Mouse (Mus musculus) midbrain, embryonic 15.5 days (tissue): ENCODE measurements around the gene Arrdc4. TPM values are rescaled to one million over a fixed set of nuclear protein-coding genes. Genes with fewer than 3 reads are reported as not detected.

Experiments
- ATAC-seq: fragments of 200-750 bp; cut with Nextera tagmentation; replicated peaks from 2 replicates; pipeline ENCODE4 v1.8.0; 2017; ENCODE audit warnings: moderate TSS enrichment
- H3K27ac ChIP-seq: fragments of 300-500 bp; sonication (generic); 2 replicates; pipeline ENCODE4 v1.5.1; 2015; ENCODE audit warnings: mild to moderate bottlenecking, inconsistent platforms
- H3K27me3 ChIP-seq: fragments of 300-500 bp; sonication (generic); replicated peaks from 2 replicates; pipeline ENCODE4 v1.6.1; 2015; ENCODE audit warnings: inconsistent platforms
- H3K36me3 ChIP-seq: fragments of 300-500 bp; sonication (generic); replicated peaks from 2 replicates; pipeline ENCODE4 v1.6.1; 2015; ENCODE audit warnings: inconsistent platforms
- H3K4me1 ChIP-seq: fragments of 300-500 bp; sonication (generic); 2 replicates; pipeline ENCODE4 v1.6.1; 2015; ENCODE audit warnings: inconsistent platforms
- H3K4me2 ChIP-seq: fragments of 300-500 bp; sonication (generic); 2 replicates; pipeline ENCODE4 v1.6.1; 2015; ENCODE audit warnings: inconsistent platforms, mild to moderate bottlenecking, moderate library complexity
- H3K4me3 ChIP-seq: fragments of 300-500 bp; sonication (generic); 2 replicates; pipeline ENCODE4 v1.5.1; 2015; ENCODE audit warnings: mild to moderate bottlenecking, inconsistent platforms
- H3K9ac ChIP-seq: fragments of 300-500 bp; sonication (generic); 2 replicates; pipeline ENCODE4 v1.6.1; 2015; ENCODE audit warnings: mild to moderate bottlenecking, inconsistent platforms
- H3K9me3 ChIP-seq: fragments of 300-500 bp; sonication (generic); 2 replicates; pipeline ENCODE4 v1.6.1; 2016; ENCODE audit warnings: inconsistent platforms
- WGBS: fragments of 180-500 bp; shearing (Covaris S2); methylation state at CpG from one replicate; pipeline ENCODE4 v1.1.7; 2015; ENCODE audit warnings: mixed read lengths; 5-methylcytosine and 5-hydroxymethylcytosine counted together
- polyA plus RNA-seq: library from polyadenylated mRNA; unstranded; fragments of >200 nt; fragmentation: Nextera tagmentation; extraction: Ambion mirVana; gene quantifications from 2 replicates; pipeline ENCODE4 v1.2.1, GENCODE M21; 2015

Arrdc4 gene
- polyA plus RNA-seq, 1 experiment from 2014 or later: 23.4 TPM

- no peak overlapping the region for H3K4me2 ChIP-seq
- H3K4me1 ChIP-seq: peaks cover 2% of the 10 kb centered on the region
- no peak overlapping the region for H3K4me3 ChIP-seq
- 94% methylated on average over 6 of the region's 6 CpGs for WGBS
- no peaks in the 10 kb centered on the region for H3K9me3 ChIP-seq
- H3K9ac ChIP-seq: no peak overlapping the region
- H3K36me3 ChIP-seq: peaks cover 50% of the 10 kb centered on the region
- no peak for ATAC-seq
- H3K27me3 ChIP-seq: no peaks in the 10 kb centered on the region
- H3K27ac ChIP-seq: no peak overlapping the region
Measured at GRCm38 (mm10) chr7:68740763-68741162, 8.3 kb downstream of the Arrdc4 start.

GRCm38 (mm10) chr7:68738676-68739399 is 10.2 kb downstream of the Arrdc4 start:
- Histone ChIP-seq H3K4me2 (no peak overlapping the region), H3K4me1 (no peaks in the 10 kb centered on the region), H3K27me3 (no peaks in the 10 kb centered on the region), H3K9ac (no peak overlapping the region), H3K9me3 (no peaks in the 10 kb centered on the region), H3K36me3 (peaks cover 42% of the 10 kb centered on the region), H3K4me3 (no peak overlapping the region), H3K27ac (no peak overlapping the region)
- no peak for ATAC-seq
- WGBS: 91% methylated on average over 11 of the region's 11 CpGs

- Histone ChIP-seq H3K4me1 (no peaks in the 10 kb centered on the region), H3K27me3 (no peaks in the 10 kb centered on the region), H3K9ac (no peak overlapping the region), H3K9me3 (no peaks in the 10 kb centered on the region), H3K4me3 (no peak overlapping the region), H3K36me3 (no peaks in the 10 kb centered on the region), H3K27ac (no peak overlapping the region), H3K4me2 (no peak overlapping the region)
- 98% methylated on average over 5 of the region's 5 CpGs for WGBS
- no peak for ATAC-seq
Measured at GRCm38 (mm10) chr7:68726380-68726779, 22.7 kb downstream of the Arrdc4 start.

GRCm38 (mm10) chr7:68724711-68725110 is 24.3 kb downstream of the Arrdc4 start:
- Histone ChIP-seq H3K9ac (no peak overlapping the region), H3K4me1 (no peaks in the 10 kb centered on the region), H3K9me3 (no peaks in the 10 kb centered on the region), H3K27me3 (no peaks in the 10 kb centered on the region), H3K36me3 (no peaks in the 10 kb centered on the region), H3K4me2 (no peak overlapping the region), H3K4me3 (no peak overlapping the region), H3K27ac (no peak overlapping the region)
- ATAC-seq: no peak
- 78% methylated on average over 7 of the region's 7 CpGs for WGBS

GRCm38 (mm10) chr7:68721520-68721919 is 27.5 kb downstream of the Arrdc4 start:
- Histone ChIP-seq H3K4me3 (no peak overlapping the region), H3K9ac (no peak overlapping the region), H3K9me3 (no peaks in the 10 kb centered on the region), H3K27ac (no peak overlapping the region), H3K36me3 (no peaks in the 10 kb centered on the region), H3K27me3 (no peaks in the 10 kb centered on the region), H3K4me1 (no peaks in the 10 kb centered on the region), H3K4me2 (no peak overlapping the region)
- ATAC-seq: no peak
- WGBS: 95% methylated on average over 4 of the region's 4 CpGs

- no peak overlapping the region for H3K27ac ChIP-seq
- no peaks in the 10 kb centered on the region for H3K27me3 ChIP-seq
- H3K36me3 ChIP-seq: no peaks in the 10 kb centered on the region
- no peak for ATAC-seq
- no peaks in the 10 kb centered on the region for H3K4me1 ChIP-seq
- no peak overlapping the region for H3K4me3 ChIP-seq
- H3K9me3 ChIP-seq: no peaks in the 10 kb centered on the region
- H3K9ac ChIP-seq: no peak overlapping the region
- H3K4me2 ChIP-seq: no peak overlapping the region
Measured at GRCm38 (mm10) chr7:68717988-68718387, 31.1 kb downstream of the Arrdc4 start.

GRCm38 (mm10) chr7:68717498-68717897 is 31.5 kb downstream of the Arrdc4 start:
- ATAC-seq: no peak
- WGBS: 27% methylated on average over 10 of the region's 10 CpGs
- Histone ChIP-seq H3K9me3 (no peaks in the 10 kb centered on the region), H3K9ac (no peak overlapping the region), H3K27me3 (no peaks in the 10 kb centered on the region), H3K4me1 (no peaks in the 10 kb centered on the region), H3K4me3 (no peak overlapping the region), H3K36me3 (no peaks in the 10 kb centered on the region), H3K4me2 (no peak overlapping the region), H3K27ac (no peak overlapping the region)

- Histone ChIP-seq H3K36me3 (no peaks in the 10 kb centered on the region), H3K9ac (no peak overlapping the region), H3K4me3 (no peak overlapping the region), H3K4me1 (no peaks in the 10 kb centered on the region), H3K27me3 (no peaks in the 10 kb centered on the region), H3K4me2 (no peak overlapping the region), H3K9me3 (no peaks in the 10 kb centered on the region), H3K27ac (no peak overlapping the region)
- ATAC-seq: no peak
- 63% methylated on average over 8 of the region's 8 CpGs for WGBS
Measured at GRCm38 (mm10) chr7:68716926-68717325, 32.1 kb downstream of the Arrdc4 start.

GRCm38 (mm10) chr7:68712928-68713327 is 36.1 kb downstream of the Arrdc4 start:
- Histone ChIP-seq H3K4me2 (no peak overlapping the region), H3K27me3 (no peaks in the 10 kb centered on the region), H3K9me3 (no peaks in the 10 kb centered on the region), H3K9ac (no peak overlapping the region), H3K4me1 (no peaks in the 10 kb centered on the region), H3K27ac (no peak overlapping the region), H3K4me3 (no peak overlapping the region), H3K36me3 (no peaks in the 10 kb centered on the region)
- no peak for ATAC-seq
- WGBS: 84% methylated on average over 1 of the region's 1 CpGs

GRCm38 (mm10) chr7:68712425-68712824 is 36.6 kb downstream of the Arrdc4 start:
- H3K27me3 ChIP-seq: no peaks in the 10 kb centered on the region
- no peak overlapping the region for H3K4me3 ChIP-seq
- no peaks in the 10 kb centered on the region for H3K36me3 ChIP-seq
- no peak overlapping the region for H3K27ac ChIP-seq
- H3K4me1 ChIP-seq: no peaks in the 10 kb centered on the region
- no peak overlapping the region for H3K4me2 ChIP-seq
- ATAC-seq: no peak
- H3K9ac ChIP-seq: no peak overlapping the region
- H3K9me3 ChIP-seq: no peaks in the 10 kb centered on the region
- 78% methylated on average over 3 of the region's 3 CpGs for WGBS

GRCm38 (mm10) chr7:68709319-68709573 is 39.8 kb downstream of the Arrdc4 start:
- Histone ChIP-seq H3K9ac (no peak overlapping the region), H3K4me2 (no peak overlapping the region), H3K27me3 (no peaks in the 10 kb centered on the region), H3K36me3 (no peaks in the 10 kb centered on the region), H3K4me3 (no peak overlapping the region), H3K9me3 (no peaks in the 10 kb centered on the region), H3K4me1 (no peaks in the 10 kb centered on the region), H3K27ac (no peak overlapping the region)
- no peak for ATAC-seq
- 77% methylated on average over 1 of the region's 1 CpGs for WGBS

- no peaks in the 10 kb centered on the region for H3K36me3 ChIP-seq
- WGBS: 85% methylated on average over 3 of the region's 3 CpGs
- H3K4me3 ChIP-seq: no peak overlapping the region
- ATAC-seq: no peak
- H3K27ac ChIP-seq: no peak overlapping the region
- H3K9ac ChIP-seq: no peak overlapping the region
- H3K4me1 ChIP-seq: no peaks in the 10 kb centered on the region
- no peak overlapping the region for H3K4me2 ChIP-seq
- no peaks in the 10 kb centered on the region for H3K9me3 ChIP-seq
- H3K27me3 ChIP-seq: no peaks in the 10 kb centered on the region
Measured at GRCm38 (mm10) chr7:68708563-68709318, 40.3 kb downstream of the Arrdc4 start.

- Histone ChIP-seq H3K9ac (no peak overlapping the region), H3K4me1 (no peaks in the 10 kb centered on the region), H3K4me2 (no peak overlapping the region), H3K36me3 (no peaks in the 10 kb centered on the region), H3K27ac (no peak overlapping the region), H3K4me3 (no peak overlapping the region), H3K27me3 (no peaks in the 10 kb centered on the region), H3K9me3 (no peaks in the 10 kb centered on the region)
- no peak for ATAC-seq
- WGBS: 95% methylated on average over 7 of the region's 7 CpGs
Measured at GRCm38 (mm10) chr7:68705162-68705561, 43.9 kb downstream of the Arrdc4 start.
